Mouse (Mus musculus): ENCODE results near the gene Galnt4.

Gene Galnt4

GRCm38 (mm10) chr10:99107964-99108363 lies at the start of gene Galnt4:
Galnt4 (plus strand) TSS chr10:99108159.
- peak; percentile 79 to 83 for DNase-seq (ENCODE audit: low spot score in 2 of 2)

DNA sequence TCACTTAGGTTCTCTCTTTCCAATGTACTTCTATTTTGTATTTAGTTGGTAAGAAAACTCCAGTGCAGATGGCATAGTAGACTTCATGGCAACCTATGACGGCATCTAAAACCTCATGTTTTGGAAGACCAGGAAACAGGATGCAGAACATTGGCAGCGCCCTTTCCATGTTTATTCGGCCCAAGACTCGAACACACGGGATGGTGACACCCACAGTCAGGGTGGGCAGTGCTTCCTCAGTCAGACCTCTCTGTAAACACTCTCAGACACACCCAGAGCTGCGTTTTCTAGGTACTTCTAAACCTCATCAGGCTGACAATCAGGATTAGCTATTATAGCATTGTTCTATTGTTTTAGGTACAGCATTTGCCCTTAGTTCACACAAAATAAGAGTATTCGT lies 47.4 kb upstream of the Galnt4 start:
- DNase-seq (ENCODE audit: low spot score in 2 of 2) = no peak

DNA sequence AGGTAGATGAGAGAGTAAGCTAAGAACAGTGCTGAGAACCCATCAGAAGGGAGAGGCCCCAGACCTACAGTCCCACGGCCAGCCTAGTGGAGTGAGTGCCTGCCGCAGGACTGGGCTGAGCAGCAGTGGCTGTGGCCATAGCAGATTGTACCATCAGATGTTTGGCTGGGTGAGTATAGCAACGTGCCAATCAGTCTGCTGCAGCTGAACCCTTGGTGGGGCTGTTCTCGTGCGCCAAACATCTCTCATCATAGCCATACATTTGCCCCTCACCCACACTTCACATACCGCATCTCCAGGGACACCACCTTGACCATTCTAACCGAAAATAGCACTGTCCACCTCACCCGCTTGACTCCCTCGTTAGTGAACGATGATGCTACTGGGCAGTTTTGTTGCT lies 46.5 kb upstream of the Galnt4 start:
- no peak for DNase-seq (ENCODE audit: low spot score in 2 of 2)

DNA sequence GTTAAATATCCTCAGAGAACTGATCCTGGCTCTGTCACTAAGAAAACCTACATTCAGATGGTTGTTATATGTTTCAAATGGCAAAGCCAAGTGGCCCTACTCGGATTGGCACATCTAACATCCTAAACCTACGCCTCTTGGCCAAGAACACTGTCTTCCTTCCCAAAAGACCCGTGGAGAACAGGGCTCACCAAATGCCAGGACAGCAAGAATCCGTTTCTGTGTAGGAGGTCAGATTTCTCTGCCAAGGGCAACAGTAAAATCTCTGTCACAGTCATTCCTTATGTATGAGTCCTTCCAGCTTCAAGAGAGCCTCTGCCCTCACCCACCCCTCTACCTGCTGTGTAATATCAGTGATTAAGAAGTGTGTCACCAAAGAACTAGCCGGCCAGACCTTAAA lies 45.4 kb upstream of the Galnt4 start:
- no peak for DNase-seq (ENCODE audit: low spot score in 2 of 2)

DNA sequence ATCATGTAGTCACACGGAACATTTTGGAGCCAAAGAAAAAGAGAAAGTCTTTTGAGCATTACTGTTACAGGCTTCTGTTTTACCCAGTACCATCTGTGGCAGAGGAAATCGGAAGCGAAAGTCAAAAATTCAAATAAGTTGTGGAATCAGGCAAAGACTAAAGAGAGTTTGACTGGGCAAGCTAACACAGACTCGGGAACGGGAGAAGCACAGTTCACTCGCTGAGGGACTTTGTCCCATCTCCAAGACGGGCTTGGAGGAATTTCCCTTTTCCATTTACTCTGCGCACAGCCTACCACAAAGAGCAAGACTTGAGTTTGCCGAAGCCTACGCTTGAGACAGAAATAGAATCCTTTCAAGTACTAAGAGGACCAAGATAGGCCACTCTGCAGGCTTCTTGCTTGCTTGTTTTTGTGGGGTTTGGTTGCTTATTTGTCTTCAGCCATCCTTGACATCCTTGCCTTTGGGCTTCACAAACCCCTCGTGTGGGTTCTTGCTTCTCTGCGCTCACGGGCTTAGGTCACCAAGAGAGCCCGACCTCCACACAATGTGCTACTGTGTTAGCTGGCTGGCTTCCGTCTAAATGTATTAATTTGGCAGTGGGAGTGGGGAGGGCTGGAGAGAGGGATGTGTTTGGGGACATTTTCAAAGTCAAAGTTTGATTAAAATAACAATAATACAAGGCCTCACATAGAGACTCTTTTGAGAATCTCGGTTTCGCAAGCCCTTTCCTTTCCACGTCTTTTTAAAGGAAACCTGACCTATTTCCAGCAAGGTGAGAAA lies 31.7 kb upstream of the Galnt4 start:
- no peak for DNase-seq (ENCODE audit: low spot score in 2 of 2)

DNA sequence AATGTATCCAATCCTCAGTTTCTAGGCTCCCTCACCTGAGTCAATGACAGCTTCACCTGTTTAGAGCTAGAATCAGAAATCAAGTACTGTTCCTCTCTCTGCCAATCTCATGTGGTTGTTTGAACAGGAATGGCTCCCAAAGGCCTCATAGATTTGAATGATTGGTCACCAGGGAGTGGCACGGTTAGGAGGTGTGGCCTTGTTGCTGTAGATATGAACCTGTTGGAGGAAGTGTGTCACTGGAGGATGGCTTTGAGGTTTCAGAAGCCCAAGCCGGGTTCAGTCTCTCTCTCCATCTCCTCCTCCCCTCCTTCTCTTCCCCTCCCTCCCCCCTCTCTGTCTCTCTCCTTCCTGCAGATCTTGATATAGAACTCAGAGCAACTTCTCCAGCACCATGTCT lies 29.3 kb upstream of the Galnt4 start:
- DNase-seq (ENCODE audit: low spot score in 2 of 2) = no peak

GRCm38 (mm10) chr10:99081569-99081990 lies 26.4 kb upstream of the Galnt4 start:
- no peak for DNase-seq (ENCODE audit: low spot score in 2 of 2)

DNA sequence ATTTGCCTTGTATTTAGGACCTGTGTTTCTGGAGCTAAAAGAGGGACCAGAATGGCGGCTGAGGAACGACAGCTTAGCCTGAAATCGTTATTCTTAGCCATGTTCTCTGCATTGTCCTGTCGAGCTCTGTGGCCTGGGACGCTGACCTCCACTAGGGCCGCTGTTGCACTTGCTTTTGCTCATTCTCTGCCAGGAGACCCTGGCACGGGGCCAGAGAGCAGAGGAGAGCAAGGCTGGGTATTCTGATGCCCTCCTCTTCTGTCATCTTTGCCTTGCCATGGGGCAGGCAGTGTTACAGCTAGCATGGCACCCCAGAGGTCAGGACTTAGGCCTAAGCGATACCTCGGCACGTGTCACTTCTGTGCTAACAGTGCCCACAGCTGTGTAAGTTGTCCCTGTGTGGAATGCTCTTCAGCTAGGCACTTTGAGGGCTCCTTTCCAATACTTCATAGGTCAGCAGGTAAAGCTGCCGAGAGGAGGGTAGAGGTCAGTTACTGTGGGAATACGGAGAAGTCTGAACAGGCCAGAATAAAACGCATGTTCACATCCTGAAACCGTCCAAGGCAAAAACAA lies 24.4 kb upstream of the Galnt4 start:
- peak in 1 of 2 experiments; percentile 60 for DNase-seq (ENCODE audit: low spot score in 2 of 2)

DNA sequence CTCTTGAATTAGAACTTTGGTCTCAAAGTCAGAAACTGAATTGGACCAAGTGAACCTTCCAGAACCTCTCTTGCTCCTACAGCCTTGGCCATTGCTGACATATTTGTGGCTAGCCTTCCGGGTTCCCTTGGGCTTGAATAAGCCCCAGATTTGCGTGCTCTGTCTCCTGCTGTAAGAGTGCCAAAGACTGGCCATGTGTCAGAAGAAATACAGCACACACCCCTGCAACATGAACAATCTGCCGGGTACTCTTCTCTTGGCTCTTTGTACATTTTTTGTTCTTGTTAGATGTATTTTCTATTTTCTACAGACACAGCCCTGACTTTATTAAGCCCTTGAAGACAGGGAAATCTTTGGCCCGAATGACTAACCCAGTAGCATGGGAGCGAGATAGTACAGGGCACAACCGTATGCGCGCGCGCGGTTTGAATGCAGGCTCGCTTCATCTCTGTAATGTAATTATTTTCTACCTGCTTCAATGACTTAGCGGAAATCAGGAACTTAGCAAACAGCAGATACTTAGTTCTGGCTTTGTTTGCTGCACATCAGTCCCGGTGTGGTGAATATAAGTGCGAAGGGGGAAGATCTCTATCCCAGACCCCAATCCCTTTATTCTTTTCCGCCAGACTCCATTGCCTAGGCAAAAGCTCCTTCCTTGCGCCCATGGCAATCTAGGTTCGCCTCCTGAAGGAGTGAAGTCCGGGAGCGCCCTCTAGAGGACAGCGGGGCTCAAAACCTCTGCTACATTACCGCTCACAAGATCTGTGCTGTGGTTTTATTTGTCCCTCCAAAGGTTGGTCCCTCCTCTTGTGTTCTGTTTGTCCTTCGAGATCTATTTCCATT lies 23.3 kb upstream of the Galnt4 start:
- DNase-seq (ENCODE audit: low spot score in 2 of 2) = peak; percentile 73 to 89

DNA sequence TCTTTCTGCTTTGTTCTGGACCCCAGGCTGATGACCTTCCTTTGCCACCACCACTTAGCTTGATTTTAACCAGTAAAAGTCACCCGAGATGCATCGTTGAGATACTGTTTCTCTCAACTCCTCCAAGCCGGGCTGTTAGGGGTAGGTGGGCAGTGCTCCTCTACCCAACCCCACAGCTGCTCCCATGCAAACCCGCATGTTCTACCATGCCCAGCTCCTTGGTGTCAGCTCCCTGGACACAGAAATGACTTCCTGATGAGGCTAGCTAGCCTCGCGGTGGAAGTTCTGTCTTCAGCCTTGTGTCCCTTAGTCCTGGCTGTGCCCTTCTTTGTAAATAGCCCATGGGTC lies 22.7 kb upstream of the Galnt4 start:
- DNase-seq (ENCODE audit: low spot score in 2 of 2) = peak in 1 of 2 experiments; percentile 42

DNA sequence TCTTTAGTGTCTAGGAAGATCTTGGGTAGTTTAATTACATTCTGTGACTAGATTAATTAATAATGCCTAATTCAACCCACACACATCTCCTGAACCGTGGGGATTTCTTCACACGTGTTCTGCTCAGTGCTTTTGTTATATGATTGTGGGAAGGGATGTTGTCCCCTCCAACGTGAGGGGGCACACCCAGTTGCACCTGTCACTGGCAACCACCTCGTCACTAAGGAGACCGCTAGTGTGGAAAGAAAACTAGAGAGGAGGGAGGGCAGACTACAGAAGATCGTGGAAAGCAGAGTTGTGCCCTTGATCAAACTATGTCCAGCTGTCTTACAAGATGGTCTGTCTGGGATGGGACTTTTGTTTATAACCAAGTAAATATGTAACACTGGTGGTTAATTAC lies 21.9 kb upstream of the Galnt4 start:
- peak in 1 of 2 experiments; percentile 19 for DNase-seq (ENCODE audit: low spot score in 2 of 2)

GRCm38 (mm10) chr10:99089906-99090305 lies 18.1 kb upstream of the Galnt4 start:
- no peak for DNase-seq (ENCODE audit: low spot score in 2 of 2)

DNA sequence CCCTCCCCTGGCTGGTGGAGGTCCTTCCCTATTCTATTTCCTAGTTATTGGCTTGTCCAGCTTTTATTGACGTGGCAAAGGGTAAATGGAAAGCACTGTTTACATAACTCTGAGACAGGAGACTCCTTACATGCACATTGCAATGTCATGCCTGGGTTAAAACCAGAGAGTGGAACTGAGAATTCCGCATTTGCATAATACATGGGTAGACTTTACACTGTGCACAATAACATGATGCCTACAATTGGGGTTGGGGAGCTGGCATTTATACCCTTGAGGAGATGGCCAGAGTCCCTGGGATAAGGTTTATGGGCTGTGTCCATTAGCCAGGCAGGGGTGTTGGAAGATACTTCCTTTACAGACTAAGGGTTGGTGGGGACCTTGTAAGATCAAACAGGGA lies 14.6 kb upstream of the Galnt4 start:
- DNase-seq (ENCODE audit: low spot score in 2 of 2) = peak in 1 of 2 experiments; percentile 34

DNA sequence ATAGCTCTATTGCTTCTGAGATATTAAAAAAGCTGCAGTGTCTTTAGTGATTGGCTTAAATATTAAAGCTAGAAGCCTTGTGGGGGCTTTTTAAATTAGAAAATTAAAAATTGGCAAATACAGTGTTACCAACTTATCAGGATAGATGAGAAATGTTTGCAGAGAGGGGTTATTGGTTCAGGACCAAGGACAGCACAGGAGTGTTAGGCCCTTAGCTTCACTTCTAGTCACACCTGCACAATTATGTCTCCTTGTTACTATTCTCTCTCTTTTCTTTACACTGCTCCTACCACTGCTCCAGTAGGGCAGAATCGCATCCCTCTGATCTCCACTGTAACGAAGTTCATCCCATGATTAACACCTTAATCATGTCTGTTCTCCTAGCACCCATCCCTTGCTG lies 12.8 kb upstream of the Galnt4 start:
- peak in 1 of 2 experiments; percentile 1 for DNase-seq (ENCODE audit: low spot score in 2 of 2)

DNA sequence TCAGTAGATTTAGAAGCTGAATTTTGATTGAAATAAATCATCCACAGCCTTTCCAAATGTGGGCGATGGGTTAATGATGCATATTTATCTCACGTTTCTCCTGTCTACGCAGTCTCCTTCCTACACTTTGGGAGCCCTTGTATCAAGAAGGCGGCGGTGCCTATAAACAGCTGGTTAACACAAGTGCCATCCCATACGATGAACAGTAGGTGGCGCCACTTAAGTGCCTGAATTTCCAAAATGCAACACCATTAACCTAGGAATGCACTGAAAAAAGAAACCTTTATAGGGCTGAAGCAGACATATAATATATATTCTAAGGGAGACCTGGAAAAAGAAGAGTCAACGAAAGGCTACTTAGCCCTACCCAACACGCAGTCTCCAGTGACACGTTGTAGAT lies 10.6 kb upstream of the Galnt4 start:
- DNase-seq (ENCODE audit: low spot score in 2 of 2) = no peak

DNA sequence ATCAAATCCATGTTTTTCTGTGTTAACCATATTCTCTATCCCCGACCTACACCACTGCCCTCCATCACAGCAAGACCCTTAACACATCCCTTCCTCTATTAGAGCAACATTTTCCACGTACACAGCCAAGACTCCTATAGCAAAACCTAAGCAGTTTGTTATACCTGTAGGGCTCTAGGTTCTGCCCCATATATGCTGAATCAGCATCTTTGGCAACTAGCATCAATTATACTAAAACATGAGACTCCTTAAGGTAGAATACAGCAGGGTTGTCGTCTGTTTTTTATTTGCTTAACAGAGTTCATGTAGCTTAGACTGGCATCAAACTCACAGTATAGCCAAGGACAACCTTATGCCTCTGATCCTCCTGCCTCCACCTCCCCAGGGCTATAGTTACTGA lies 2.4 kb upstream of the Galnt4 start:
- no peak for DNase-seq (ENCODE audit: low spot score in 2 of 2)

DNA sequence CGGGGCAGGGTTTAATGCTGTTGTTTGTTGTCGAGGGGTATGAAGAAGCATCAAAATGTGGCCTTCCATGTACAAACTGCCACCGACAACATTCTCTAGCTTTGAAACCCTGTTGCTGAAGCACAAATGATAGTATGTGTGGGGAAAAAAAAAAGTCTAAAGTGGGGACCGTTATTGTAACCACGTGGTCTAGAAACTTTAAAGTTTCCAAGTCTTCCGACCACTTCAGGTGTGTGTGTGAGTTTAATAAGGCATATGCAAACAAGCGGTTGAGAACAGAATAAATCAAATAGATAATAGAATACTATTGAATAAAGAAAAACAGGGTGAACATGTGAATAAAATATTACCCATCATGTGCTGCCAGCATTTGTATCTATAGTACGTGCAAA lies 1.7 kb upstream of the Galnt4 start:
- DNase-seq (ENCODE audit: low spot score in 2 of 2) = no peak

DNA sequence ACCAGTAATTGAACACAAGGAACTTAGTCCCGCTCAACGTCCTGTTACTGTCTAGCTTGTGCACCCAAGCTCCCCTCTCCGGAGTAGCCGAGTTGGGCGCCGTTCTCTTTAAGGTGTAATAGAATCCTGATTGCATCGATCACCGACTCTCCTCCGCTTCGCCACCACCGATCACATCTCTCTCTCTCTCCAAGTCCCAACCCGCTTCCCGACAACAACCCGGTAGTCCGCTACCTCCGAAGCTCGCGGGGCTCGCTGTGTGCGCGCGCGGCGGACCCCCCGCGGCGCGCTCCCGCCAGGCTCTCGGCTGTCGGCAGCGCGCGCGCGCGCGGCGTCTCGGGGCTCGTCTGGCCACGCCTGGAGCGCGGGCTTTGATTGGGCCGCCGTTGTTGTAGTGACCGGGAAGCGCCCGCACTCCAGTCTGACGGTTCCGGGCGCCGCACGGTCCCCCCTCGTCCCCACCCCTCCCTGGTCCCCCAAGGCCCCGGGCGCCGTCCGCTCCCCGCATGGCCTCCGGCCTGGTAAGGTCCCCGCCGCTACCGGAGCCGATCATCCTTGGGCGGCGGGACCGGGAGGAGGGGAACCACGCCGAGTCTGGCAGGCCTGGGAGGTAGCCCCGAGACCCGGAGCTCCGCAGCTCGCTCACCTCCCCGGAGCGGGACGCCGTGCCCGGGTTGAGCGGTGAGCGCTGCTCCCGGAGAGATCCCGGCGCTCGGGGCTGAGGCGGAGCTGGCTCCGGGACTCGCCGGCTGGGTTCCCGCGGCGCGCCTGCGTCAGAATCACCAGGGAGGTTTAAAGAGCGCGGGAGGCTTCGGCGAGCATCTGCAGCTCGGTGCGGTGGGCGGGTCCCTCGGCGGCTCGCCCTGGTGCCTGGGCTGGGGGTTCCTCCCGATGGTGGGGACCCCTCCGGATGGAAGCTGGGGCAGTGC lies 992 bp upstream of the Galnt4 start, which contains the start of gene Poc1b:
TSS of gene Poc1b (plus strand) at position 334 of the 929 bp plus-strand sequence.
- peak; percentile 83 to 88 for DNase-seq (ENCODE audit: low spot score in 2 of 2)

DNA sequence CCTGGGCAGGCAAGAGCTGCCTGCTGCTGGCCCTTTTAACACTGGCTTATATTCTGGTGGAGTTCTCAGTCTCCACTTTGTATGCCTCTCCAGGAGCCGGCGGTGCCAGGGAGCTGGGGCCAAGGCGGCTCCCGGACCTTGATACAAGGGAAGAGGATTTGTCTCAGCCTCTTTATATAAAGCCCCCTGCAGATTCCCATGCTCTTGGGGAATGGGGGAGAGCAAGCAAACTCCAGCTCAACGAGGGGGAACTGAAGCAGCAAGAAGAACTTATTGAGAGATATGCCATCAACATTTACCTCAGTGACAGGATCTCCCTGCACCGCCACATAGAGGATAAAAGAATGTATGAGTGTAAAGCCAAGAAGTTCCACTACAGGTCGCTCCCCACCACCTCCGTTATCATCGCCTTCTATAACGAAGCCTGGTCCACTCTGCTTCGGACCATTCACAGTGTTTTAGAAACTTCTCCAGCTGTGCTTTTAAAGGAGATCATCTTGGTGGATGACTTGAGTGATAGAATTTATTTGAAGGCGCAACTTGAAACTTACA lies 548 bp downstream of the Galnt4 start:
- no peak for DNase-seq (ENCODE audit: low spot score in 2 of 2)

DNA sequence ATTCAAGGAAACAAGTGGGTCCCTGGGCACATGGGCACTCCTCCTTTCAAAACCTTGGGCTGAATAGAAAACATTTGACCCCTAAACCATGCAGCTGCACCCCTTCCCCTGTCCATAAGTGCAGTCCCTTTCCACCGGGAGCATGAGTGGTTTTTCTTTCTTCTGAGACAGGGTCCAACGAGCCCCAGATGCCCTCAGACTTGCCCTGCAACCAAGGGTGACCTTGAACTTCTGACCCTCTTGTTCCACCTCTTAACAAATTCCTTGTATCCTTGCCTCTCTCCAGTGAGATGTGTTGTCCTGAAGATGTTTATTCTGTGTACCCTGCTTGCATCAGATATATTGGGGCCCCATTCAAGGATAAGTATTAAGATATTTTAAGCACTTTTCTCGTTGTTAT lies 5.6 kb downstream of the Galnt4 start:
- DNase-seq (ENCODE audit: low spot score in 2 of 2) = no peak

GRCm38 (mm10) chr10:99114295-99114694 lies 6.3 kb downstream of the Galnt4 start:
- no peak for DNase-seq (ENCODE audit: low spot score in 2 of 2)
